Mouse (Mus musculus): ENCODE results near the gene Prx.
"Not testable (repeated sequence)": the region's sequence is repeated elsewhere in the genome, so short reads cannot be mapped to it uniquely, and the experiment has no call there.

The Prx gene

GRCm38 (mm10) chr7:27486102-27486769 is 12.9 kb upstream of the Prx start:
- peak; percentile 60 for DNase-seq (ENCODE audit: low spot score)

GRCm38 (mm10) chr7:27486770-27487697 is 12.1 kb upstream of the Prx start, which contains the start of gene Sertad1:
Gene Sertad1, plus strand, starts transcription at chr7:27486910.
- DNase-seq (ENCODE audit: low spot score), result peak; percentile 99

GRCm38 (mm10) chr7:27487740-27488268 is 11.3 kb upstream of the Prx start:
- peak; percentile 45 for DNase-seq (ENCODE audit: low spot score)

DNA sequence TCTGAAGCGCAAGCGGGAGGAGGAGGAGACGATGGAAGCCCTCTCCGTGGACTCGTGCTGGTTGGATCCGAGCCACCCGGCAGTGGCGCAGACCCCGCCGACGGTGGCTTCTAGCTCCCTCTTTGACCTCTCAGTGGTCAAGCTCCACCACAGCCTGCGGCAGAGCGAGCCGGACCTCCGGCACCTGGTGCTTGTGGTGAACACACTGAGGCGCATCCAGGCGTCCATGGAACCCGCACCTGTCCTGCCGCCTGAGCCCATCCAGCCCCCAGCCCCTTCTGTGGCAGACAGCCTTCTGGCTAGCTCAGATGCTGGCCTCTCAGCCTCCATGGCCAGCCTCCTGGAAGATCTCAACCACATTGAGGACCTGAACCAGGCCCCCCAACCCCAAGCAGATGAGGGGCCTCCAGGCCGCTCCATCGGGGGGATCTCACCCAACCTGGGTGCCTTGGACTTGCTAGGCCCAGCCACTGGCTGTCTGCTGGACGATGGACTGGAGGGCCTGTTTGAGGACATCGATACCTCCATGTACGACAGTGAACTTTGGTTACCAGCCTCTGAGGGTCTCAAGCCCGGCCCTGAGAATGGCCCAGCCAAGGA is 9.8 kb upstream of the Prx start:
- no peak for DNase-seq (ENCODE audit: low spot score)

- DNase-seq (ENCODE audit: low spot score), result no peak
These were observed 8.9 kb upstream of the Prx start for GRCm38 (mm10) chr7:27490227-27490542.

GRCm38 (mm10) chr7:27490543-27491329 is 8.4 kb upstream of the Prx start:
- DNase-seq (ENCODE audit: low spot score), result peak; percentile 92

GRCm38 (mm10) chr7:27491856-27492255 is 7.3 kb upstream of the Prx start:
- no peak for DNase-seq (ENCODE audit: low spot score)

DNA sequence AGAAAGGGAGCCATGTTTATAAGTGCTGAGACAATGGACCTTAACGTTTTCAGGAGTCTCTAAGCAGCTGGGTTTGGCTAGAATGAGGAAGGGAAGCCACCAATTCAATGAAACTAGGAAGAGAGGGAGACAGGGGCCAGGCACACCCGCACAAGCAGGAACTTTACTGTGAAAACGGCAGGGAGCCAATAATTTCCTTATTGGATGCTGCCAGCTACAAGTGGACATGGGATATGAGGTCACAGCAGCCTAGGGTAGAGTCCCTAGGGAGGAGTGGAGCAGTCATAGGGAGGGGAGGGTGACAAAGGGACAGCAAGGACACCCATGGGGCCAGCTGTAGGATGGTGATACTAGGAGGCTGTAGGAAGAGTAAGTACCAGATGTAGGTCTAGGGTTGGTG is 6.1 kb upstream of the Prx start:
- DNase-seq (ENCODE audit: low spot score), result no peak

- DNase-seq (ENCODE audit: low spot score), result no peak
These were observed 5.7 kb upstream of the Prx start for GRCm38 (mm10) chr7:27493450-27493849.

- DNase-seq (ENCODE audit: low spot score), result not testable (repeated sequence)
These were observed 4.3 kb upstream of the Prx start for GRCm38 (mm10) chr7:27494659-27495367.

DNA sequence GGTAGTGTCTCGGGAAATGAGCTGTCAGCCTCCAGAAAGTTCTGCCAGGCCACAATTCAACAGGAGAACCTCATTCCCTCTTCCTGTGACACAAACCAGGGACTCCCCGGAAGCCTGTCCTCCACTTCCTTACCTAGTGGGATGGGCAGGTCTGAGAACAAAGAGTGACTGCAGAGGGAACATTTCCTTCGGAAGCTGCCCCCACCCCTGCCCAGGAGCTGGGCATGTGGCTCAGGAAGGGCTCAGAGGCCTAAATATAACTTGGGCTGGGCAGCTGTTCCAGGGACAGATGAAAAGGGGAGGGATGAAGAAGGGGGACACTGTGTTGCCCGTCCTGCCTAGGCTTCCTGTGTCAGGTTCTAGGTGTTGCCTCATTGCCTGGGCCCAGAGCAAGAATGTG is 2.5 kb downstream of the Prx start:
- DNase-seq (ENCODE audit: low spot score), result no peak

GRCm38 (mm10) chr7:27506765-27507370 is 7.7 kb downstream of the Prx start:
- no peak for DNase-seq (ENCODE audit: low spot score)

DNA sequence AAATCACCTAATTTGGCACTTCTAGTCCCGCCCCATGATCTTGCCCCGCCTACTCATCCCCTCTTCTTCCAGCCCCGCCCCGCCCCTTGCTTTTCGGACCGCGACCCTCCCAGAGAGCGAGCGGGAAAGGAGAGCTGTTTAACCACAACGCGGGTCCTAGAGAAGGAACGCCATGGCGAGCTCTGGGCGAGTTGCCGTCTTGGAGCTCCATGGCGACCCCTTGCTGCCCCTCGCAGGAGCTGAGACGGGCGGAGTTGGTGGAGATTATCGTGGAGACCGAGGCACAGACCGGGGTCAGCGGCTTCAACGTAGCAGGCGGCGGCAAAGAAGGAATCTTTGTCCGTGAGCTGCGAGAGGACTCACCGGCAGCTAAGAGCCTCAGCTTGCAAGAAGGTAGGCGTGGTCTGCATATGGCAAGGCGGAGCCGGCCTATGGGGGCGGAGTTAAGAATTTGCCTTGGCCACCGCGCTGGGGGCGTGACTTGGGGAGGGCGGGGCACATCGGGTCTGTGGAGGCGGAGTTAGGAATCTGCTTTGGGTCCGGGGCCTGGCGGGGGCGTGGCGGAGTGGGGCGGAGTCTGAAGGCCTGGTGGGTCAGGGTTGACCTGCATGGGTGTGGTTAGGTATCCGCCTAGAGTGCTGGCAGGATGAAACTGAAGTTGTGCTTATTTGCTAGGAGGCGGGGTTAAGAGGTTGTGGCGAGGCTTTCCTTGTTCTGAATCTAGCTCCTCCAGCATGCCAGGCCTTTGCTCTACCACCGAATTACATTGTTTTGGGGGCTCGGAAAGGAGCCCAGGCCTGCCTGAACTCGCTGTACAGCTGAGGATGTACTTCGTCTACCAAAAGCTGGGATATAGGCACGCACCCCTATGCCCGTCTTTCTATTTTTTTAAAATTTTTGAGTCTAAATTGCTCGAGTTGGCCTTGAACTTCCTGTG is 8.9 kb downstream of the Prx start:
- peak; percentile 99 for DNase-seq (ENCODE audit: low spot score)

DNA sequence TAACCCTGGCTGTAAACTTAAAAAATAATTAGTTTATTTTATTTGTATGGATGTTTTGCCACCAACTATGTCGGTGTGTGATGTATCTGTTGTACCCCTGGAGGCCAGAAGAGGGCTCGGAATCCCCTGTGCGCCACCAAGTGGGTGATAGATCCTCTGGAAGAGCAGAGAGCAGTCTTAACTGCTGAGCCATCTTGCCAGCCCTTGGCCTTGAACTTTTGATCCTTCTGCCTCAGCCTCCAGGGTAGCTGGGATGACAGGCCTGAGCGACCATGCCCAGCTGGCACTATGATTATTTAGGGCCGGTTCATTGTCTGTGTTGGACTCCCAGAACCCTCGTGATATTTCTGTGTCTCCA is 9.5 kb downstream of the Prx start:
- peak; percentile 77 for DNase-seq (ENCODE audit: low spot score)

DNA sequence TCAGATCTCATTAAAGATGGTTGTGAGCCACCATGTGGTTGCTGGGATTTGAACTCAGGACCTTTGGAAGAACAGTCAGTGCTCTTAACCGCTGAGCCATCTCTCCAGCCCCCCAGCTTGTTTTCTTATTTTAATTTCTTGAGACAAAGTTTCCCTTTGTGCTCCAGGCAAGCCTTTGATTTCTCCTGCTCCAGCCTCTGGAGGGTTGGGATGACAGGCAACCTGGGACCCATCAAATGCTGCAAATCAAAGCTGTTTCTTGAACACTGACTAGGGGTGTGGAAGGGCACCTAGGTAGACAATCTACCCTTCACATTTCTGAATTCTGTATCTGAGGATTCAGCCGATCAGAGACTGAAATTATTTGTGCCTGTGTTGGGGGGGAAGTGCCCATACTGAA is 11.7 kb downstream of the Prx start:
- no peak for DNase-seq (ENCODE audit: low spot score)

GRCm38 (mm10) chr7:27514961-27515360 is 15.8 kb downstream of the Prx start:
- no peak for DNase-seq (ENCODE audit: low spot score)

DNA sequence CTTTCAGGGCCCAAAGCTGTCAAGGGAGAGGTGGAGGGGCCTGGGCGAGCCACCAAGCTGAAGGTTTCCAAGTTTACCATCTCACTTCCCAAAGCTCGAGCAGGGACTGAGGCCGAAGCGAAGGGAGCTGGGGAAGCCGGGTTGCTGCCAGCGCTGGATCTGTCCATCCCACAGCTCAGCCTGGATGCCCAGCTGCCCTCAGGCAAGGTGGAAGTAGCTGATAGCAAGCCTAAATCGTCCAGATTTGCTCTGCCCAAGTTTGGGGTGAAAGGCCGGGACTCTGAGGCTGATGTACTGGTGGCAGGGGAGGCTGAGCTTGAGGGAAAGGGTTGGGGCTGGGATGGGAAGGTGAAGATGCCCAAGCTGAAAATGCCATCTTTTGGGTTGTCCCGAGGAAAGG is 19.2 kb downstream of the Prx start:
- DNase-seq (ENCODE audit: low spot score), result no peak

DNA sequence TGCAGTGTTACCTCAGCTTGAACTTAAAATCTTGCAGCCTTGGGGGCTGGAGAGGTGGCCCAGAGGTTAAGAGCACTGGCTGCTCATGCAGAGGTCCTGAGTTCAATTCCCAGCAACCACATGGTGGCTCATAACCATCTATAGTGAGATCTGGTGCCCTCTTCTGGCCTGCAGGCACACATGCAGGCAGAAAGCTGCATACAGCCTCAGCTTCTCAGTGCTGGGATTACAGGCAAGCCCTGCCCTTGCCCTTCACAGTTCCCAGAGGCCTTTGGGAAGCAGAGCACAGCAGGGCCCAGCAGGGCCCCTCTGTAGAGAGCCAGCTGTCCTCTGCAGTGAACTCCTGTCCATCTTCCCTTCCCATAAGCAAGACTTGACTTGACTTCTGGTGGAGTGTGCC is 21.0 kb downstream of the Prx start:
- DNase-seq (ENCODE audit: low spot score), result no peak

- no peak for DNase-seq (ENCODE audit: low spot score)
These were observed 21.5 kb downstream of the Prx start for GRCm38 (mm10) chr7:27520599-27520998.

- DNase-seq (ENCODE audit: low spot score), result no peak
These were observed 23.8 kb downstream of the Prx start, which contains the start of gene Hipk4 for GRCm38 (mm10) chr7:27522967-27523366. Gene Hipk4, plus strand, starts transcription at chr7:27523267.
